Comparison of ENCODE assay signal across 8 mouse cellular contexts in the genomic region with DNA sequence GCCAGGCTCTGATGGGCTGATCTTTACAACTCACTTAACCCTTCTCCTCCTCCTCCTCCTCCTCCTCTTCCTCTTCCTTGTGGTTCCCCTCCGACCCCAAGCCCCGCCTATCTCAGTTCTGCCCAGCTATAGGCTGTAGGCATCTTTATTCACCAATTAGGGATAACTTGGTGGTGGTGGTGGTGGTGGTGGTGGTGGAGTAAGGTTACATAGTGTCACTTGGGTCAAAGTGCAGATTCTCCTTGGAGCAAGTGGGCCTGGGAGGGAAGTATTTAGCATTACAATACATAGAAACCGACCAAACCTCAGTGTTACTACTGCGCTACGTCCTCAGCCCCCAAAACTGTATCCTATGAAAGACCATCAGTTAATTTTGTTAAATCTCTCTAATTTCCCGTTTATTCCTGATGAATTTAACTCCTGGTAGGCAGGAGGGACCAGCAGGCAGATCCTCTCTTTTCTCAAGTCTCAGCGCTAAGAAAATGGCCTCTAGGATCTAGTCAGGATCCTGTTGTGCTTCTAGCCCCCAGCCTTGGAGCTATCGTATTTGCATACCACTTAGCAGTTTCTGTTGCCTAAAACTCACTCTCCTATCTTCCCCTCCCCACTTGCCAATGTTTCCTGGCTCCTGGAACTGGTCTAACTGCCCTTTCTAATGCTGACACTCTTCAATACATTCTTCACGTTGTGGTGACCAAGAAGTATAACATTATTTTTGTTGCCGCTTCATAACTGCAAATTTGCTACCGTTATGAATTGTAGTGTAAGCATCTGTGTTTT. TPM values are rescaled to one million over a fixed set of nuclear protein-coding genes. Genes with fewer than 3 reads are reported as not detected.
DNase-seq lines count a peak whose midpoint lies in the region; ATAC-seq and TF ChIP-seq lines count a peak whose summit lies in the region.

No protein-coding gene starts in this region.

- TF ChIP-seq CTCF in gastrocnemius, adult 2 months (IDR thresholded peaks at IDR 0.05) = no peak
- TF ChIP-seq CTCF in bone marrow macrophage, adult 2 months (IDR thresholded peaks at IDR 0.05; ENCODE audit: low read depth, low read length) = no peak

- ATAC-seq in hindbrain, embryonic 12.5 days (ENCODE audit: low FRiP score) = no peak
- ATAC-seq in midbrain, embryonic 12.5 days (ENCODE audit: low FRiP score, low read depth) = no peak; the same call in 1 of the 2 replicates

- no peak for TF ChIP-seq POLR2A in bone marrow macrophage, adult 2 months (IDR thresholded peaks at IDR 0.05; ENCODE audit: borderline replicate concordance, low read depth, low read length)

- peak overlapping the region; percentile 53 for H3K4me2 ChIP-seq in hindbrain, embryonic 12.5 days (replicated peaks)
- peak overlapping the region; percentile 57 for H3K4me2 ChIP-seq in midbrain, embryonic 12.5 days (replicated peaks)

- H3K9me3 ChIP-seq in hindbrain, embryonic 12.5 days (replicated peaks) = no peaks in the 10 kb centered on the region
- H3K9me3 ChIP-seq in midbrain, embryonic 12.5 days = no peaks in the 10 kb centered on the region

- peaks cover 53% of the 10 kb centered on the region for H3K27me3 ChIP-seq in hindbrain, embryonic 12.5 days
- H3K27me3 ChIP-seq in midbrain, embryonic 12.5 days = peaks cover 31% of the 10 kb centered on the region

- DNase-seq in gastrocnemius, adult 2 months = no peak
- no peak for DNase-seq in gastrocnemius, adult 18-20 months (ENCODE audit: low spot score)
- DNase-seq in adrenal gland, adult 2 months = no peak
- no peak for DNase-seq in adrenal gland, postnatal 36 days
- DNase-seq in natural killer cell, adult 2 months (ENCODE audit: low spot score in 2 of 2) = no peak

- no peaks in the 10 kb centered on the region for H3K36me3 ChIP-seq in hindbrain, embryonic 12.5 days
- H3K36me3 ChIP-seq in midbrain, embryonic 12.5 days = no peaks in the 10 kb centered on the region

- H3K27ac ChIP-seq in gastrocnemius, adult 2 months = peak overlapping the region; percentile 84
- H3K27ac ChIP-seq in bone marrow macrophage, adult 2 months (ENCODE audit: insufficient read depth, low read depth, low read length) = peak overlapping the region; percentile 88
- peak overlapping the region; percentile 97 for H3K27ac ChIP-seq in hindbrain, embryonic 12.5 days
- peak overlapping the region; percentile 96 for H3K27ac ChIP-seq in midbrain, embryonic 12.5 days (replicated peaks)

- H3K9ac ChIP-seq in hindbrain, embryonic 12.5 days = peak overlapping the region; percentile 61; the same call in 1 of the 2 replicates
- no peak overlapping the region for H3K9ac ChIP-seq in midbrain, embryonic 12.5 days (replicated peaks)

- intact Hi-C loops in gastrocnemius, adult 2 months (cut with DNase I) = no loop called here

- peaks cover 21% of the 10 kb centered on the region for H3K4me1 ChIP-seq in bone marrow macrophage, adult 2 months (ENCODE audit: control insufficient read depth, insufficient read depth, low read length)
- H3K4me1 ChIP-seq in hindbrain, embryonic 12.5 days = peaks cover 9% of the 10 kb centered on the region; the same call in 1 of the 2 replicates
- peaks cover 19% of the 10 kb centered on the region for H3K4me1 ChIP-seq in midbrain, embryonic 12.5 days

- 24% methylated on average over 11 of the region's 11 CpGs for WGBS in hindbrain, embryonic 12.5 days
- WGBS in midbrain, embryonic 12.5 days = 20% methylated on average over 11 of the region's 11 CpGs

- H3K4me3 ChIP-seq in gastrocnemius, adult 2 months = no peak overlapping the region
- no peak overlapping the region; the same call in 1 of the 2 replicates for H3K4me3 ChIP-seq in bone marrow macrophage, adult 2 months (ENCODE audit: insufficient read depth, low read length)
- peak overlapping the region; percentile 34; the same call in 1 of the 2 replicates for H3K4me3 ChIP-seq in hindbrain, embryonic 12.5 days
- peak overlapping the region; percentile 36 for H3K4me3 ChIP-seq in midbrain, embryonic 12.5 days

RNA-seq across cellular contexts. Expression of a gene that starts 39.9 kb away (rescaled TPM):
- 100 to 1,000 TPM; 138 to 199 TPM for total RNA-seq in gastrocnemius, adult 2 months (2021)
- total RNA-seq in gastrocnemius, adult 18-20 months (2021) = 100 to 1,000 TPM; 149 to 200 TPM
- 193 and 212 TPM in 2 replicates for polyA plus RNA-seq in bone marrow macrophage, adult 2 months (2012; ENCODE audit: insufficient read depth, insufficient read length, missing spikeins)
- 160 and 169 TPM in 2 replicates for polyA plus RNA-seq in hindbrain, embryonic 12.5 days (2016; fragmentation: Nextera tagmentation; extraction: Ambion mirVana)
- 175 and 179 TPM in 2 replicates for polyA plus RNA-seq in midbrain, embryonic 12.5 days (2016; fragmentation: Nextera tagmentation; extraction: Ambion mirVana)
- 100 to 1,000 TPM; 274 to 532 TPM for total RNA-seq in adrenal gland, adult 2 months (2021)
- polyA plus RNA-seq in adrenal gland, adult 2 months (2012; rRNA removed) = 8.2 and 12.0 TPM in 2 replicates
- total RNA-seq in adrenal gland, postnatal 36 days (2021) = 100 to 1,000 TPM; 362 to 459 TPM

Comparison
In these comparisons a context has a peak if more than half of its experiments do, and no peak if none do; other contexts are left out.
1. H3K4me3 ChIP-seq: peak in hindbrain, embryonic 12.5 days (single experiment) and midbrain, embryonic 12.5 days (single experiment); none in gastrocnemius, adult 2 months (single experiment) and bone marrow macrophage, adult 2 months (single experiment).
2. Peak in every context shown above with its lines, with median percentiles within 50 percentile points of each other: H3K27ac ChIP-seq.